Mouse (Mus musculus): ENCODE measurements around the gene Khnyn.

The Khnyn gene

GRCm38 (mm10) chr14:55918240-55919082 lies 33.7 kb downstream of the Khnyn start:
- peak; percentile 61 for DNase-seq (ENCODE audit: inconsistent ontology term)

GRCm38 (mm10) chr14:55922475-55923232 lies 37.9 kb downstream of the Khnyn start:
- DNase-seq (ENCODE audit: inconsistent ontology term): no peak

GRCm38 (mm10) chr14:55926847-55927246 lies 42.1 kb downstream of the Khnyn start:
- DNase-seq (ENCODE audit: inconsistent ontology term): no peak

GRCm38 (mm10) chr14:55929263-55929997 lies 44.7 kb downstream of the Khnyn start:
- no peak for DNase-seq (ENCODE audit: inconsistent ontology term)

DNA sequence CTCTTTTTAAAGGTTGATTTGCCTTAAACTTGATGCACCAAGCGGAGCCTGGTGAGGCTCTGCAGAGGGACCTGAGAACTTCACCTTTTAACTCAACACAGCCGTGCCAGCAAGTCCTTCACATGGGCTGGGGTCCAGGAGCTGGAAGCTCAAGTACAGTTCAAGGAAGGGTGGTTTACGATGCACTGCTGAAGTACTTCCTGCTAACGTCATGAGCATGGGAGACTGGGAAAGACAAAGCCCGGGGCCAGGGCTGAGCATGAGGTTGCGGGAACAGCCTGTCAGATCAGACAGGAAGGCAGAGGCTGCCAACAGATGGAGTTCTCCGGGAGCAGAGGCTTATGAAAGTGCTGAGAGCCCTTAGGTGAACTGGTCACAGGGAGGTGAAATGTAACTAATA lies 48.8 kb downstream of the Khnyn start:
- DNase-seq (ENCODE audit: inconsistent ontology term): no peak

DNA sequence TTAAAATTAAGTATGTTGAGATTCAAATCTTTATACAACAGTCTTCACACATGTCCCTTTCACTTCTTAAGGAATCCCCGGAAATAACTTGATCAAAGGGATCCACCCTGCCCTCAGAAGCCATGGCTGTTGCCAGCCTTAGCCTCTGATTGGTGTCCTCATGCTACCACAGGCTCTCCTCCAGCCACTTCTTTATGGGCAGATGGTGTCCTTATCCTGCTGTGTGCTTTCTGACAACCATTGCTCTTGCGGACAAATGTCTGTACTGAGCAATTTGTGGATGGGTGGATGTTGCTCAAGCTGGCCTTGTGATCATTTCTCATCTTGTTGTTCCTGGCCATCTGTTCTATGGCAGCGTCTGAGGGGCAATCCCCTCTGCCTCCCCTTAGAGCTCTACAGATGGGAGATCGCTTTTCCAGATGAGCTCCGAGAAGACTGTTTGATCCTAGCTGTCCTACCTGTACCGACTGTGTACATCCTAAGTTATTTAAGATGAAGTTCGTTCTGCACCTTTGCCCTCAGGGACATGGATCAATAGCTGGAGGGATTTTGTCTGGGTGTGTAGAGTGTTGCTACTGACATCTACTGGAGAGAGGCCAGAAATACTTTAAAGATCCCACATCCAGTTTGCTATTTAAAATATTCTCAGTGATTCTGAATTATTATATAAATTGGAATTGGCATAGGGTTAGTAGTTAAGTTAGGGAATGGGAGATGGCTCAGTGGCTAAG lies 55.5 kb downstream of the Khnyn start:
- no peak for DNase-seq (ENCODE audit: inconsistent ontology term)

DNA sequence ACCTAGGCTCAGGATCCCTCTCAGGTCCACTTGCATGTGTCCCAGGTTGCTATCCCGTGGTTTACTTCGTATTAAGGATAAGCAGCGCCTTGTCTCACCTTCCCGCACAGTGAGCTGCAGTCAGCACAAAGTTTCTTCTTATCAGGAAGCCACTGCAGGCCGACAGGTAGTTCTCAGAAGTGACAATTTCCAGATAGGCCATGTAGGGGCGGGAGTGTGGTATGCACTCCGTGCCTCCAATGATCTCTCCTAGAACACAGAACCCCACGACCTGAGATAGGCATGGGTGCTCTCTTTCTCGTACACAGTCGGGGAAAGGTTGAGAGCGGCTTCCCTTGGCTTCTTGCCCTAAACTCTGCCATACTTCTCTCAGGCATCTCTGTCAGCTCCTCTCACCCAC lies 58.9 kb downstream of the Khnyn start:
- no peak for DNase-seq (ENCODE audit: inconsistent ontology term)

GRCm38 (mm10) chr14:55944575-55944974 lies 59.8 kb downstream of the Khnyn start, which contains the start of gene Cma1:
TSS of gene Cma1 (minus strand) at chr14:55944675.
- no peak for DNase-seq (ENCODE audit: inconsistent ontology term)

GRCm38 (mm10) chr14:55946269-55946969 lies 61.7 kb downstream of the Khnyn start:
- peak; percentile 53 for DNase-seq (ENCODE audit: inconsistent ontology term)

Data from Muller cell, postnatal 12 days (primary cell).